Mouse (Mus musculus) stomach, postnatal 0 days (tissue): ENCODE data around the gene AF067061. TPM values are rescaled to one million over a fixed set of nuclear protein-coding genes. Genes with fewer than 3 reads are reported as not detected.

Experiments used
- ATAC-seq: fragments of 200-750 bp; cut with Nextera tagmentation; 2 replicates; pipeline ENCODE4 v1.8.0; 2017; ENCODE audit not compliant: low FRiP score, low TSS enrichment
- DNase-seq: peaks from one replicate; pipeline ENCODE4 v3.0.0-alpha.2; 2016; ENCODE audit warnings: low spot score
- H3K27ac ChIP-seq: fragments of 300-500 bp; sonication (generic); replicated peaks from 2 replicates; pipeline ENCODE4 v1.5.1; 2014; ENCODE audit warnings: mild to moderate bottlenecking, control low read depth
- H3K27me3 ChIP-seq: fragments of 300-500 bp; sonication (generic); 2 replicates; pipeline ENCODE4 v1.6.1; 2014; ENCODE audit warnings: low read length; ENCODE audit not compliant: control insufficient read depth, insufficient read depth
- H3K36me3 ChIP-seq: fragments of 300-500 bp; sonication (generic); 2 replicates; pipeline ENCODE4 v1.6.1; 2014; ENCODE audit warnings: low read length, mixed read lengths; ENCODE audit not compliant: control insufficient read depth, insufficient read depth
- H3K4me1 ChIP-seq: fragments of 300-500 bp; sonication (generic); replicated peaks from 2 replicates; pipeline ENCODE4 v1.6.1; 2014; ENCODE audit warnings: antibody characterized with exemption; ENCODE audit not compliant: control insufficient read depth, insufficient read depth
- H3K4me2 ChIP-seq: fragments of 300-500 bp; sonication (generic); replicated peaks from 2 replicates; pipeline ENCODE4 v1.6.1; 2014; ENCODE audit warnings: low read depth, mild to moderate bottlenecking, control low read depth, moderate library complexity
- H3K4me3 ChIP-seq: fragments of 300-500 bp; sonication (generic); 2 replicates; pipeline ENCODE4 v1.5.1; 2014; ENCODE audit warnings: low read depth, low read length, control low read depth
- H3K9ac ChIP-seq: fragments of 300-500 bp; sonication (generic); 2 replicates; pipeline ENCODE4 v1.6.1; 2014; ENCODE audit warnings: mild to moderate bottlenecking, low read length, control low read depth, mixed read lengths
- H3K9me3 ChIP-seq: fragments of 300-500 bp; sonication (generic); 2 replicates; pipeline ENCODE4 v1.6.1; 2016; ENCODE audit warnings: low read length; ENCODE audit not compliant: control insufficient read depth
- CTCF ChIP-seq: IDR thresholded peaks from 2 replicates; pipeline ENCODE4 v1.5.1; 2016; ENCODE audit warnings: antibody characterized with exemption, low read depth, mild to moderate bottlenecking, moderate library complexity
- EP300 ChIP-seq: optimal IDR thresholded peaks from 2 replicates; pipeline ENCODE3; 2016; ENCODE audit warnings: antibody characterized with exemption
- WGBS: fragments of 180-500 bp; shearing (Covaris S2); extraction: QIAGEN DNeasy Blood & Tissue Kit; methylation state at CpG from one replicate; pipeline ENCODE4 v1.1.7; 2014; 5-methylcytosine and 5-hydroxymethylcytosine counted together
- polyA plus RNA-seq: library from polyadenylated mRNA; unstranded; fragments of >200 nt; fragmentation: Nextera tagmentation; extraction: Ambion mirVana; gene quantifications from 2 replicates; pipeline ENCODE4 v1.2.1, GENCODE M21; 2015

Gene AF067061
- polyA plus RNA-seq, 1 experiment from 2014 or later: not detected

- no peak for DNase-seq
- Histone ChIP-seq H3K36me3 (no peaks in the 10 kb centered on the region), H3K9me3 (no peaks in the 10 kb centered on the region), H3K4me1 (no peaks in the 10 kb centered on the region), H3K9ac (no peak overlapping the region), H3K4me3 (no peak overlapping the region), H3K27me3 (no peaks in the 10 kb centered on the region), H3K4me2 (no peak overlapping the region), H3K27ac (no peak overlapping the region)
- 75% methylated on average over 4 of the region's 4 CpGs for WGBS
- no peak for ATAC-seq
- TF ChIP-seq EP300 (no peak), CTCF (no peak)
Observed at GRCm38 (mm10) chr13:120300853-120301252, 37.9 kb downstream of the AF067061 start.

DNA sequence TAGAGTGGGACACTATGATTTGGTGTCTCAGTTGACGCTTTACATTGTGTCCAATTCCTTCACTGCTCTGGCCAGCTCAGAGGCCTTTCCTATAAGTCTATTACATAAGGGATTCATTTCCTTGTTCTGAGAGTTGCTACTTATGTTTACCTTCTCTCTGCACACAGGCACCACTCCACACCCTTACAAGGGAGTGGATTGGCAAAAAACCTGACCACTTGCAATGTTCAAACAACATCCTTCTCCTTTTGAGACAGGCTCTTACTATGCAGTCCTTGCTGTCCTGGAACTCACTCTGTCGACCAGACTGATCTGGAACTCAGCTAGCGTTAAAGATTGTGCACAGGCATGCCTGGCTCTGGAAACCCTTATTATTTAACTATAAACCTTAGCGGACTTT, 47.8 kb downstream of the AF067061 start:
- WGBS: 49% methylated on average over 4 of the region's 4 CpGs

DNA sequence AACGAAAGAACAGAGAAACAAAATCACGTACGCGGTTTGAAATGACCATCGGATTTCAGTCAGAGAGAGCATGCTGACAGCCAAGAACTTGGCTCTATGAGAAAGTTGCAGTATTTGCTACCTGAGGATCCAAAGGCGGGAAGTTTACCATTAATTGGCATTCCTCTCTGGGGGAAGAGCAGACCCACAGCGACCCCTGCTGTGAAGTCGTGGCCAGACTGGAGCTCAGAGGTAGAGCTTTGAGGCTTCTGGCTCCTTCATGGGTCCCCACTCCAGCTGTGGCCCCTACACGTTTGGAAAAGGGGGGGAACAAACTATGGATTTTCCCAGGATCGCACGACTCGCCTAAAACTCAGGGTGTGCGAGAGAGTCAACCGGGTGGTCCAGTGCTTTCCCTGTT, 50.7 kb downstream of the AF067061 start:
- ATAC-seq (no peak), DNase-seq (peak; percentile 45)
- TF ChIP-seq CTCF (peak; percentile 69), EP300 (no peak)
- H3K27me3 ChIP-seq: no peaks in the 10 kb centered on the region
- H3K4me3 ChIP-seq: no peak overlapping the region
- H3K4me1 ChIP-seq: no peaks in the 10 kb centered on the region
- no peaks in the 10 kb centered on the region for H3K9me3 ChIP-seq
- no peak overlapping the region for H3K9ac ChIP-seq
- no peaks in the 10 kb centered on the region for H3K36me3 ChIP-seq
- H3K4me2 ChIP-seq: no peak overlapping the region
- WGBS: 27% methylated on average over 14 of the region's 14 CpGs
- no peak overlapping the region for H3K27ac ChIP-seq

More for the DNA sequence above, 47.8 kb downstream of the AF067061 start:
- Histone ChIP-seq H3K27me3 (no peaks in the 10 kb centered on the region), H3K36me3 (no peaks in the 10 kb centered on the region), H3K27ac (no peak overlapping the region), H3K4me1 (no peaks in the 10 kb centered on the region), H3K4me2 (no peak overlapping the region), H3K9me3 (no peaks in the 10 kb centered on the region), H3K9ac (no peak overlapping the region), H3K4me3 (no peak overlapping the region)
- ATAC-seq: peak; percentile 79
- peak; percentile 20 for DNase-seq
- TF ChIP-seq CTCF (no peak), EP300 (no peak)

Other genes starting within 250 kb of the AF067061 start
- gene Gm36079, start 236.1 kb upstream of the AF067061 start, polyA plus RNA-seq: not detected in 2 replicates
- not detected in 2 replicates for gene Gm21188, start 210.9 kb upstream of the AF067061 start, polyA plus RNA-seq
- not detected in 2 replicates for gene Gm20767, start 122.9 kb upstream of the AF067061 start, polyA plus RNA-seq
- not detected in 2 replicates for gene Gm21818, start 90.7 kb upstream of the AF067061 start, polyA plus RNA-seq
- not detected in 2 replicates for gene Gm21762, start 47.2 kb upstream of the AF067061 start, polyA plus RNA-seq
- gene Gm21731, start 24.0 kb upstream of the AF067061 start, polyA plus RNA-seq: not detected in 2 replicates
- 0.41 and 0.62 TPM in 2 replicates for gene BC147527, start 37.3 kb downstream of the AF067061 start, polyA plus RNA-seq
- gene Tcstv3, start 53.8 kb downstream of the AF067061 start, polyA plus RNA-seq: not detected in 2 replicates